Mouse (Mus musculus): ENCODE results near the gene Tlr5. TPM values are rescaled to one million over a fixed set of nuclear protein-coding genes. Genes with fewer than 3 reads are reported as not detected.

Tlr5 gene
- polyA plus RNA-seq, 2 experiments: 2.5 to 4.4 TPM

DNA sequence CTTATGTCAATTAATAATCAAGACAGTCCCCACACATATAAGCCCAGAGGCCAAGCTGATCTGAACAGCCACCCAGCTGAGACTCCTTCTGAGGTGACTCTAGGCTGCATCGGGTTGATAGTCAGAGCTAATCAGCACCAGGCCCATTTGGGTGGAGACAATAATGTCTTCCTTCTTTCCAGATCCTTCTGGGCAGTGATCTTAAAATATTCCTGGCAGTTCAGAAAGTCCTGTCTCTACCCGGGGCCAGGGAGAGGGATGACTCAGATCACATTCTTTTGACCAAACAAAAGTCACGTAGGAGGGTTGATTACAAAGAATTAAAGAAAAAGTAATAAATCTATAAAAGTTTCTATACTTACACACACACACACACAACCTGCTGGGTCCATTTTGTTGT lies 10.7 kb upstream of the Tlr5 start:
- WGBS: 76% methylated on average over 3 of the region's 3 CpGs
- no peak for TF ChIP-seq POLR2A (IDR thresholded peaks at IDR 0.05; ENCODE audit: borderline replicate concordance, extremely low read depth, insufficient read depth, insufficient read length)
- Histone ChIP-seq H3K4me3 (replicated peaks; ENCODE audit: low read length) (no peak overlapping the region), H3K9me3 (ENCODE audit: control insufficient read depth, low read length) (no peaks in the 10 kb centered on the region), H3K36me3 (ENCODE audit: control insufficient read depth, insufficient read depth, low read length) (no peaks in the 10 kb centered on the region), H3K9ac (ENCODE audit: low read depth, low read length, severe bottlenecking) (no peak overlapping the region), H3K4me2 (replicated peaks; ENCODE audit: low read depth, low read length, severe bottlenecking) (no peak overlapping the region), H3K4me1 (ENCODE audit: control insufficient read depth, insufficient read depth, low read length) (no peaks in the 10 kb centered on the region), H3K27me3 (ENCODE audit: control insufficient read depth, insufficient read depth, low read length) (no peaks in the 10 kb centered on the region), H3K27ac (replicated peaks; ENCODE audit: low read depth, low read length) (no peak overlapping the region)
- DNase-seq (ENCODE audit: low spot score): no peak
- no peak for ATAC-seq (ENCODE audit: low FRiP score, low read depth)

- Histone ChIP-seq H3K27me3 (ENCODE audit: control insufficient read depth, insufficient read depth, low read length) (no peaks in the 10 kb centered on the region), H3K9me3 (ENCODE audit: control insufficient read depth, low read length) (no peaks in the 10 kb centered on the region), H3K4me2 (replicated peaks; ENCODE audit: low read depth, low read length, severe bottlenecking) (no peak overlapping the region), H3K4me3 (replicated peaks; ENCODE audit: low read length) (no peak overlapping the region), H3K4me1 (ENCODE audit: control insufficient read depth, insufficient read depth, low read length) (no peaks in the 10 kb centered on the region), H3K27ac (replicated peaks; ENCODE audit: low read depth, low read length) (no peak overlapping the region), H3K9ac (ENCODE audit: low read depth, low read length, severe bottlenecking) (no peak overlapping the region), H3K36me3 (ENCODE audit: control insufficient read depth, insufficient read depth, low read length) (no peaks in the 10 kb centered on the region)
- WGBS: 78% methylated on average over 5 of the region's 5 CpGs
- no peak for TF ChIP-seq POLR2A (IDR thresholded peaks at IDR 0.05; ENCODE audit: borderline replicate concordance, extremely low read depth, insufficient read depth, insufficient read length)
- no peak for DNase-seq (ENCODE audit: low spot score)
- ATAC-seq (ENCODE audit: low FRiP score, low read depth): no peak
Observed at GRCm38 (mm10) chr1:182944638-182945037, 9.9 kb upstream of the Tlr5 start.

GRCm38 (mm10) chr1:182945561-182945960 lies 9.0 kb upstream of the Tlr5 start:
- ATAC-seq (ENCODE audit: low FRiP score, low read depth) (no peak), DNase-seq (ENCODE audit: low spot score) (no peak)
- 74% methylated on average over 6 of the region's 6 CpGs for WGBS
- Histone ChIP-seq H3K4me2 (replicated peaks; ENCODE audit: low read depth, low read length, severe bottlenecking) (no peak overlapping the region), H3K36me3 (ENCODE audit: control insufficient read depth, insufficient read depth, low read length) (no peaks in the 10 kb centered on the region), H3K27ac (replicated peaks; ENCODE audit: low read depth, low read length) (no peak overlapping the region), H3K9ac (ENCODE audit: low read depth, low read length, severe bottlenecking) (no peak overlapping the region), H3K4me3 (replicated peaks; ENCODE audit: low read length) (no peak overlapping the region), H3K9me3 (ENCODE audit: control insufficient read depth, low read length) (no peaks in the 10 kb centered on the region), H3K4me1 (ENCODE audit: control insufficient read depth, insufficient read depth, low read length) (no peaks in the 10 kb centered on the region), H3K27me3 (ENCODE audit: control insufficient read depth, insufficient read depth, low read length) (no peaks in the 10 kb centered on the region)
- no peak for TF ChIP-seq POLR2A (IDR thresholded peaks at IDR 0.05; ENCODE audit: borderline replicate concordance, extremely low read depth, insufficient read depth, insufficient read length)

GRCm38 (mm10) chr1:182951298-182951697 lies 3.3 kb upstream of the Tlr5 start:
- ATAC-seq (ENCODE audit: low FRiP score, low read depth) (peak; percentile 36; the same call in 1 of the 2 replicates), DNase-seq (ENCODE audit: low spot score) (peak; percentile 45)
- Histone ChIP-seq H3K4me2 (replicated peaks; ENCODE audit: low read depth, low read length, severe bottlenecking) (no peak overlapping the region), H3K27me3 (ENCODE audit: control insufficient read depth, insufficient read depth, low read length) (no peaks in the 10 kb centered on the region), H3K9me3 (ENCODE audit: control insufficient read depth, low read length) (no peaks in the 10 kb centered on the region), H3K36me3 (ENCODE audit: control insufficient read depth, insufficient read depth, low read length) (no peaks in the 10 kb centered on the region), H3K9ac (ENCODE audit: low read depth, low read length, severe bottlenecking) (no peak overlapping the region), H3K4me3 (replicated peaks; ENCODE audit: low read length) (no peak overlapping the region), H3K4me1 (ENCODE audit: control insufficient read depth, insufficient read depth, low read length) (peaks cover 12% of the 10 kb centered on the region), H3K27ac (replicated peaks; ENCODE audit: low read depth, low read length) (no peak overlapping the region)
- WGBS: 73% methylated on average over 9 of the region's 9 CpGs
- TF ChIP-seq POLR2A (IDR thresholded peaks at IDR 0.05; ENCODE audit: borderline replicate concordance, extremely low read depth, insufficient read depth, insufficient read length): no peak

DNA sequence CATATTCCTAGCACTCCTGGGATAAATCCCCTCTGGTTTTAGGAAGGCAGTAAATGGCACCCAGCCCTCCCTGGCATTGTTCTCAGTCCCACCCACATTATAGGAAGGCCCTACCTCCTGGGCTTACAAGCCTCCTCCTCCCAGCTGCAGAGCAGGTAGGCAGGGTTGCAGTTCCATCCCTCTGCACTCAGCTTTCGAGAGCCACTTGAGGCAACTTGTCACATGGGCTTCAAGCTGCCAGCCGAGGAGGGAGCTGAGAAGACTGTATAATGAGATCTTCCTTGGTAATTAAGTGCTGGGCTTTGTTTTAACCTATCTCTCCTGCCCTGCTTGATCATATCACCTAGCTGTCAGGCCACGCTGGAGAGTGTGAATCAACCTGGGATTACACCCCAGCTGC lies 1.4 kb upstream of the Tlr5 start:
- Histone ChIP-seq H3K9ac (ENCODE audit: low read depth, low read length, severe bottlenecking) (no peak overlapping the region), H3K36me3 (ENCODE audit: control insufficient read depth, insufficient read depth, low read length) (no peaks in the 10 kb centered on the region), H3K4me3 (replicated peaks; ENCODE audit: low read length) (no peak overlapping the region), H3K27ac (replicated peaks; ENCODE audit: low read depth, low read length) (no peak overlapping the region), H3K4me2 (replicated peaks; ENCODE audit: low read depth, low read length, severe bottlenecking) (no peak overlapping the region), H3K4me1 (ENCODE audit: control insufficient read depth, insufficient read depth, low read length) (peaks cover 12% of the 10 kb centered on the region), H3K9me3 (ENCODE audit: control insufficient read depth, low read length) (no peaks in the 10 kb centered on the region), H3K27me3 (ENCODE audit: control insufficient read depth, insufficient read depth, low read length) (no peaks in the 10 kb centered on the region)
- TF ChIP-seq POLR2A (IDR thresholded peaks at IDR 0.05; ENCODE audit: borderline replicate concordance, extremely low read depth, insufficient read depth, insufficient read length): no peak
- no peak for ATAC-seq (ENCODE audit: low FRiP score, low read depth)
- DNase-seq (ENCODE audit: low spot score): no peak
- WGBS: 31% methylated on average over 3 of the region's 3 CpGs

GRCm38 (mm10) chr1:182953667-182954066 lies 921 bp upstream of the Tlr5 start:
- no peaks in the 10 kb centered on the region for H3K9me3 ChIP-seq (ENCODE audit: control insufficient read depth, low read length)
- ATAC-seq (ENCODE audit: low FRiP score, low read depth): no peak
- 79% methylated on average over 4 of the region's 4 CpGs for WGBS

More at GRCm38 (mm10) chr1:182953667-182954066, 921 bp upstream of the Tlr5 start:
- Histone ChIP-seq H3K4me3 (replicated peaks; ENCODE audit: low read length) (no peak overlapping the region), H3K9ac (ENCODE audit: low read depth, low read length, severe bottlenecking) (no peak overlapping the region), H3K4me1 (ENCODE audit: control insufficient read depth, insufficient read depth, low read length) (peaks cover 13% of the 10 kb centered on the region), H3K36me3 (ENCODE audit: control insufficient read depth, insufficient read depth, low read length) (no peaks in the 10 kb centered on the region), H3K4me2 (replicated peaks; ENCODE audit: low read depth, low read length, severe bottlenecking) (no peak overlapping the region), H3K27me3 (ENCODE audit: control insufficient read depth, insufficient read depth, low read length) (no peaks in the 10 kb centered on the region), H3K27ac (replicated peaks; ENCODE audit: low read depth, low read length) (no peak overlapping the region)
- no peak for TF ChIP-seq POLR2A (IDR thresholded peaks at IDR 0.05; ENCODE audit: borderline replicate concordance, extremely low read depth, insufficient read depth, insufficient read length)
- DNase-seq (ENCODE audit: low spot score): no peak

Measured in limb, embryonic 14.5 days (tissue).